Mouse (Mus musculus) fat pad, adult 2 months (tissue): ENCODE results near the gene Xirp1.
"Not testable (repeated sequence)": the region's sequence is repeated elsewhere in the genome, so short reads cannot be mapped to it uniquely, and the experiment has no call there.

Experiments used
- DNase-seq: peaks from one replicate; pipeline ENCODE4 v3.0.0-alpha.2; 2011; ENCODE audit warnings: low read depth, low spot score; ENCODE audit errors: extremely low read depth

The Xirp1 gene

DNA sequence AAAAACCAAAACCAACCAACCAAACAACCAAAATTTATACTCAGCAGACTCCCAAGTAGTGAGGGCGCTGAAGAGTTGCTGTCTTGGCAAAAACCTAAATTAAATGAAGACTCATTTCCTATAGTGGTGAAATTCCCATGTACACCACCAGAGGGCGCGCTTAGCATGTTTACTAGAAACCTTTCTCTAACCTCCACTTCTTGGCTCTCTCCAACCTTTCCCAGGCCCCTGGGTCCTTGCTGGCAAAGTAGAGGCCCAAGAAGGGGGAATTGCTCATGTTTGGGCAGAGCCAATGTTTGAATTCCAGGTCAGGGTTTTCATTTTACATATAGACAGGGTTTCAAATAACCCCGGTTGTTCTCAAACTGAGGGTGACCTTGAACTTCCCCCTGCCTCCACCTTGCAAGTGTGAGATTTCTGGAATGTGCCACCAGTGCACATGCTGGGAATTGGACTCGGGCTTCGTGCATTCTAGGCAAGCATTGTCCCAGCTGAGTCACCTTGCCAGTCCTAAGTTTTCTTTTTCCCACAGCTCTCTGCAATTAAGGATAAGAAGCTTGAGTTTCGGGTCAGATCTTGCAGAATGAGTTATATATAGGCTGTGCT is 3.0 kb downstream of the Xirp1 start:
- no peak for DNase-seq

DNA sequence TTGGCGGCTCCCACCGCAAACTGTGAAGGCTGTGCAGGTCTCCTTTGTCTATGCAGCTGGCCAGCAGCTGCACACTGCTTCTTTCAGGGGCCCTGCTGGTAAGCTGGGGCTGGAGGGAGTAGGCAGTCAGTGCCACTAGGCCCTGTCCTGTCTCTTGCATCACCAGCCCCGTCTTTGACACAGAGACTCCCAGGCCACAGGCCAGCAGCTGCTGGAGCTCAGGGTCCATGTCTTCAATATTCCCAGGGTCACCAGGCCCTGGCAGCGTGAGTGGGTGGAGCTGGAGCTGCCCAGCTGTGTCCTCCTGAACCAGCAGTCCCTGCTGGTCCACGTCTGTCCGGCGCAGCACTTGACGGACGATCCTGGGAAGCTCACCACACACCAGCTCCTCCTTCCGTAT is 6.4 kb downstream of the Xirp1 start:
- DNase-seq, result no peak

DNA sequence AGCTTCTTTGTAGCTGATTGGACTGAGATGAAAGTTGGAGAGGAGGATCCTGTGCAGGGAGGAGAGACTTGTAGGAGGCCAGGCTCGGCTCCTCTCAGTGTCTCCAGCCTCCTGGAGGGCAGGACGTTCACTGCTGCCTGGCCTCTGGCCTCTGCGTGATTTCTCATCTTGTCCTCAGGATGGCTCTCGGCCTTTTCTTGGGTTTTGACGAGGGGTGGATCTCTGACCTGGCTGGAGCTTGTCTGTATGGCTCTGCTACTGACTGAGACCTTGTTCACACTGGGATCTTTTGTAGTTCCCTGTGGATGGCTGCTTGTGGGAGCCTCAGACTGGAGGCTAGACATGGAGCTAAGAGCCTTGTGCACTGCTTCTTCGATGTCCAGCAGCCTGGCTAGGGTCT is 8.6 kb downstream of the Xirp1 start:
- no peak for DNase-seq

- no peak for DNase-seq
Measured at GRCm38 (mm10) chr9:120013251-120013820, 10.1 kb downstream of the Xirp1 start.

DNA sequence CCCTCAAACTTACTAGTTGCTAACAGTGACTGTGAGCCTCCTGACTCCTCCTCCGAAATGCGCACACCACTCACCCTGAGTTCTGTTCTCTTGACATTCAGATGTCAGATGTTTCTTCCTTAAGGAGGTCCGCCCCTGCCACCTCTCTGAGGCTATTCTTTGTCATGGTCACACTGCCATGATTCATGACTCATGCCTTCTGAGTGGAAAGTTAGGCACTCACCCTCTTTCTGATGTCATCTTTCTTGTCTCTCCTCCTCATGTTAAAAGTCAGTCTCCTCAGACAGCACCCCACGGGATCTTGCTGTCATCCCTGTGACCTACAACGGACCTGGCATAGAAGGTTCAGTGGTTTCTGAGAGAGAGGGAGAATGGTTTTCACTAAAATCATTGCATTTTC is 10.6 kb downstream of the Xirp1 start:
- no peak for DNase-seq

DNA sequence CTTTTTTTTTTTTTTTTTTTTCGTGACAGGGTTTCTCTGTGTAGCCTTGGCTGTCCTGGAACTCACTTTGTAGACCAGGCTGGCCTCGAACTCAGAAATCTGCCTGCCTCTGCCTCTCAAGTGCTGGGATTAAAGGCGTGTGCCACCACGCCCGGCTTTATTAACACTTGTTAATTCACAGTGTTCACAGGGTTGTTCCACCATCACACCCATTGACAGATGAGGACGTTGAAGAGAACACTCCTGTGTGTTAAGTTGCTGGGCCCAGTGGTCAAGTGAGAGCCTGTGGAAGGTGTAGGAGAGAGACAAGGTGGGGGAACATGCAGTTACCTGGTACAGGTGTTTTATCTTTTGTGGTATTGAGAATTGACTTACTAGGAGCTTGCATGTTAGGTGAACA is 11.2 kb downstream of the Xirp1 start:
- DNase-seq, result not testable (repeated sequence)

- no peak for DNase-seq
Measured at GRCm38 (mm10) chr9:120011533-120011932, 11.9 kb downstream of the Xirp1 start.

- no peak for DNase-seq
Measured at GRCm38 (mm10) chr9:120010781-120011511, 12.5 kb downstream of the Xirp1 start.

DNA sequence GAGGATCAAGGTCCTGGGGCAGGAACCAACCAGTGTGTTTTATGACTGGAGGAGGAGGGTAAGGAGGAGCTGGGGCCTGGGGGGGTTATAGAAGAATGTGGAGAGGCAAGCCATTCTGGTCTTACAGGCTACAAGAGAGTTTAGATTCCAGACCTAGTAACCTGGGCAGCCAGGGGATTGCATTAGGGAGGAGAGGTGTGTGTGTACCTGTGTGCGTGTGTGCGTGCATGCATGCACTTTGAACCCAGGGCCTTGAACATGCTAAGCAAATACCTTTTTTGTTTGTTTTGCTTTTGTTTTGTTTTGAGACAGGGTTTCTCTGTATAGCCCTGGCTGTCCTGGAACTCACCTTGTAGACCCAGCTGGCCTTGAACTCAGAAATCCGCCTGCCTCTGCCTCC is 13.5 kb downstream of the Xirp1 start:
- DNase-seq, result no peak

DNA sequence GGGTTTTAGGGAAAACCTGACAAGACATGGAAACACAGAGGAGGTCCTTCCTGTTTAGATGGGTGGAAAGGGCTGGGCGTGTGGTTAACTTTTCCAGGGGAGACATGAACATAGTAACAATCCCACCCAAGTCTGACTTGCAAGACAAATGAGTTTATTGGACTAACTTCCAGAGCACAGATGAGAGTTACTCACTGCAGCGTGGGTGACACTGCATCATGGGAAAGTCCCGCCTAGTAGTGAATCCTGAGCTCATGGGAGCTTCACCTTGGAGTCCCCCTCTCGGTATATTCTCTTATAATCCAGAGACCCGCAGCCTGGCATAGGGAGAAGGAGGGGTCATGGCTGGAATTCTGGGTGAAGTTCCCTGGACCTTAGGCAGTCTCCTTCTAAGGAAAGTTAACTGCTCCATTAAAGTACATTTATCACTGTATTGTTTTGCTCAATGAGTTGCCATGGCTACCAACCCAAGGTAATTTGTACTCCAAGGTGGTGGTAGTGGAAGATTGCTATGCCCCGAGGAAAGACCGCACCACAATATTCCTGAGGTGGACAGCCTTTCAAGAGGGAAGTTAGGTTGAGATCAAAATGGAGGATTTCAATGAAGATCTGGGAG is 14.1 kb downstream of the Xirp1 start:
- DNase-seq, result no peak

DNA sequence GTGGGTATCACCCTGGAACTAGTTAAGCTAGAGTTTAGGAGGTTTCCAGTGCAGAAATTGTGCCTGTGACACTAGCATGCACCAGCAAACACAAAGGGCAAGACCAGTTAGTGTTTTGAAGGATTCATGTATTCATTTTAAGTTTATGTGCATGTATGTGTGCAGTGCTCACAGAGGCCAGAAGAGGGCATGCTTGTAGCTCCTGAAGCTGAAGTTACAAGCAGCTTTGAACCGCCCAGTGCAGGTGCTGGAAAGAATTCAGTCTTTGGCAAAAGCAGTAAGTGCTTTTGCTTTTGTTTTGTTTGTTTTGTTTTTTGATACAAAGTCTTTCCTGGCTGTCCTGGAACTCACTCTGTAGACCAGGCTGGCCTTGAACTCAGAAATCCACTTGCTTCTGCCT is 15.6 kb downstream of the Xirp1 start:
- DNase-seq, result no peak

DNA sequence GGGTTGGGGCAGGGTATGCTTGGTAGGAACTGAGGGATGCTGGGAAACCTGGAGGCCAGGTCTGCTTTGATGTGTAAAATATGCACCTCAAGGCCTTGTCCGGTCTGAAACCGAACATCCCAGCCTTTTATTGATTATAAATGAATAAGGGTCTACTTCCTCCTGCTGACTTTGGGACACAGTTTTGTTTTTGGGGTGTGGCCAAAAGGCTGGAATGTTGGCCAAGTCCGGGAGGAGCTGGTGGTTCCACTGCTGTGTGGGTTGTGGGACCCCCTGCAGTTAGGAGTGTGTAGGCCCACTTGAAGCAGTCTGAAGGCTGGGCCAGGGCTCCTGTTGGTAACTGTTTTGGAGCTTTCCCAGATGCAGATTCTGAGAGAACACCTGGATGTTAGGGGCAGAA is 17.5 kb downstream of the Xirp1 start:
- DNase-seq, result no peak

DNA sequence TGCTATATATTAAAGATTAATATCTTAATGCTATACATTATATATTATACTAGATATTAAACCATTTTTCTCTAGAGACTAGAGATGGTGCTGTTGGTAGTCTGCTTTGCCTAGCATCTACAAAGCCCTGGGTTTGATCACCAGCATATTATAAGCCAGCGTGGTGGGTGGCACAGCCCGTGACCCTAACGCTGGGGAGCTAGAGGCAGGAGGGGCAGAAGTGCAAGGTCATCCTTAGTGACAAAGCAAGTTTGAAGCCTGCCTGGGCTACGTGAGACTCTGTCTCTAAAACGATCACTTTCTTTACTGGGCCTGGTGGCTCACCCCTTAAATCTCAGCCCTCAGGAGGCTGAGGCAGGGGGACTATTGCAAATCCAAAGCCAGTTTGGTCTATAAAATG is 20.5 kb downstream of the Xirp1 start:
- DNase-seq, result no peak

DNA sequence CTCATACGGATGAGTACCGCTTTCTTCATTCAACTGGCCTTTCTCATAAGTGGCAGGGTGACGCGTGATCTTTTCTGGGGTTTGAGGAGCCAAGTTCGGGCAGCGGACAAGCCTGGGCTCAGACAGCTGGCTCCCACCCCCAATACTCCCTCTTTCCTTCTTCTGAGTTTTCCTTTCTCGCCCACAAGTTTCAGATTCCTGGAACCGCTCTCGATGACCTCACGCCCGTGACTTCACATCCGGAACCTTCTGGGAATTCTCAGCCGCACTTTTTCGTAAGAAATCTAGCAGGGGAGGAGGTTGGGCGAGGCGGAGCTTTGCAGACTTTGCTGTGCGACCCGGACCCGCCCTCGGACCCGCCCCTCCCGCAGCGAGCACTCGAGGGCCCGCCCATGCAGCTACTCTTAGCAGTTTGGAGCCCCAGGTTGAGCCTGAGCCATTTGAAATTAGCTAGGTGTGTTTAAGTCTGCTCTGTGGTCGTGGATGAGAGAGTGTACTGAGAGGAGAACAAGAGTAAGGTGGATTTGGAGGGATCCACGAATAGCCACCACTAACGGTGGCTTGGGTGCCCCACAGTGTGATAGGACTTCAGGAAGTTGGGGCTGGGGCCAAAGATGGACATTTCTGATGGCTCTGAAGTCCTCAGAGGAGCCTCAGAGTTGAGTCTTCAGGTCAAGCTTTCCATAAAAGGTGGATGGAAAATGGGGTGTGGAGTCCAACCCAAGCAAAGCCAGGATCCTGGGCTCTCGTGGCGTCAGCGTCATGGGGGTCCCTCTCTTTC is 21.3 kb downstream of the Xirp1 start:
- DNase-seq, result no peak

- DNase-seq, result no peak
Measured at GRCm38 (mm10) chr9:120000761-120001160, 22.6 kb downstream of the Xirp1 start.

DNA sequence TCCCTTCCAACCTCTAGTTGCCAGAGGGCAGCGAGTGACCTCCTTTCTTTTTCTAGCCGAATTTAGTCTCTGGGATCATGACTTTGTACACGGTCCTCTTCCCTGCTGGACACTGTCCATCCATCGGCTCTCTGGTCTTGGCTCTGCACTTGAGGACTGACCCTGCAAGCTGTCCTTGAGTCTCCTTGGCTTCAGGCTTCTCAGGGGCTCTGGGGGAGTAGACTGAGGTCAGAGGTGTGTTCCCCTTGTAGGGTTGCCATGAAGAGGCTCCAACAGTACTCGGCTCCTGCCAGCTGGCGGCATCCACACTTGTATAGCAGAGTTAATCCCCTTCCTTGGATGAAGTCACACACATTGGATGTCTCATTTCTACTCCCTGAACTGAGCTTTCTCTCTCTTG is 23.8 kb downstream of the Xirp1 start:
- no peak for DNase-seq

- DNase-seq, result no peak
Measured at GRCm38 (mm10) chr9:119998776-119999175, 24.6 kb downstream of the Xirp1 start.

DNA sequence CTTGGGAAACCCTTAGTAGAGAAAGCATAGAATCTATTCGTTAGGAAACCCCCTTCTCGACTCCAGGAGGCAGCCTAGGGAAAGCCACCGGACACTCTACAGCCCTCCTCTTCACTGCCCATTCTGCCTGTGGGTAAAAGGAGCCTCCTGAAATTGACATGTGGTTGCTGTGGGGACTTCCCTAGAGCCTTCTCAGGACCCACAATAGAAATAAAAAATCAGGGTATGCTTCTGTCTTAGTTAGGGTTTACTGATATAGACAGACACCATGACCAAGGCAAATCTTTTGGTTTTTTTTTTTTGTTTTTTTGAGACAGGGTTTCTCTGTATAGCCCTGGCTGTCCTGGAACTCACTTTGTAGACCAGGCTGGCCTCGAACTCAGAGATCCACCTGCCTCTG is 27.3 kb downstream of the Xirp1 start:
- DNase-seq, result no peak

DNA sequence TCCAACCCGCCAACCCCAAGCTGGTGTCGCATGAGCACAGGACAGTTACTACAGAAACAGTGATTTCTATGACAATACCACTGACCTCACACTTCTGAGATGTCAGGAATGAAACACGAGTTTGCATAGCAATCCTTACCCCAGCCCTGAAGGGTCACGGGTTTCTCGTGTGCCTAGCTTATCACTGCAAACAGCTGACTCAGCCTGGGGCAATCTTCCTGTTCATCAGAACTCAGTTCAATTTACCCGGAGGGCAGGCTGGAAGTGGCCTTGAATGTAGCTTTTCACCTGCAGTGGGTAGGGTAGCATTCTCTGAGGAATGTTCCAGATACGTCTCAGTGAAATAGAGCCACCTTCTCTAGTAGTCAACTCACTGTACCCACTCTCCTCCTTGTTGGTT is 29.2 kb downstream of the Xirp1 start:
- no peak for DNase-seq

DNA sequence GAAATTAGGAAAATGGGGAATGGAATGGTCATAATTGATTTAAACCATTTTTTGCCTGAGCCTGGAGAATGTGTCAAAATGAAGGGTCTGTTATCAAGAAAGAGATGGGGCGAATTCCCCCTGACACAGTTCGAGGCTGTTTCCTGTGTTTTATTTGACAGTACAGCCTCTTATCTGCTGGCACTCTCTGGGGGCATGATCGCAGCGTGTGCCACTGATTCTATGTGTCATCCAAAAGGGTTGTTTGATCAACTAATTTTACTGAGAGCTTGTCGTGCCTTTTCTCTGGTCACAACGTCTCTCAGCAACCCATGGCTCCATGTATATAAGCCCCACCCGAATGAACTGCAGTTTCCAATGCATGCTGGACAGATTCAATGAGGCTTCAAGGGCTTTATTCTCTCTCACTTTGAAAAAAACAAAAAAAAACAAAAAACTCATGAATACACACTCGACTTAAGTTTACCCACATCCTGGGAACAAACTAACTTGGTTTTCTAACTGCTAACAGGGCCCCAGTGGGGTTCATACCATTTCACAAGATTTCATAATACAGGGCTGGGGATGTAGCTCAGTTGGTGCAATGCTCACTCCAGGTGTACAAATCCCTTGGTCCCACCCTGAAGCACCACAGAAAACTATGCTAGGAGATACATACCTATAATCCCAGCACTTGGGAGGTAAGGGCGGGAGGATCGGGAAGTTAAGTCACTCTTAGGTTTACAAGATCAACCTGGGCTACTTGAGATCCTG is 30.1 kb downstream of the Xirp1 start:
- DNase-seq, result no peak

- DNase-seq, result no peak
Measured at GRCm38 (mm10) chr9:119991310-119991709, 32.1 kb downstream of the Xirp1 start.
